Mouse (Mus musculus): ENCODE results near the gene Vezt.

- no peak for TF ChIP-seq CTCF (IDR thresholded peaks at IDR 0.05; ENCODE audit: low read depth, low read length)
- no peak for TF ChIP-seq POLR2A (IDR thresholded peaks at IDR 0.05; ENCODE audit: extremely low read depth, insufficient read depth, low read length)
Observed at GRCm38 (mm10) chr10:94045301-94045700, 9.7 kb upstream of the Vezt start.
